Mouse (Mus musculus): Measurements from ENCODE around the gene Gna15.

GRCm38 (mm10) chr10:81469253-81469652 lies 54.8 kb downstream of the Gna15 start:
- TF ChIP-seq CTCF (IDR thresholded peaks at IDR 0.05; ENCODE audit: extremely low read depth, insufficient read depth, insufficient read length, insufficient replicate concordance) (no peak), POLR2A (IDR thresholded peaks at IDR 0.05; ENCODE audit: low read depth, low read length) (no peak)

Measured in spleen, adult 2 months (tissue).